Mouse (Mus musculus): ENCODE results near the gene Shc1.

The Shc1 gene

DNA sequence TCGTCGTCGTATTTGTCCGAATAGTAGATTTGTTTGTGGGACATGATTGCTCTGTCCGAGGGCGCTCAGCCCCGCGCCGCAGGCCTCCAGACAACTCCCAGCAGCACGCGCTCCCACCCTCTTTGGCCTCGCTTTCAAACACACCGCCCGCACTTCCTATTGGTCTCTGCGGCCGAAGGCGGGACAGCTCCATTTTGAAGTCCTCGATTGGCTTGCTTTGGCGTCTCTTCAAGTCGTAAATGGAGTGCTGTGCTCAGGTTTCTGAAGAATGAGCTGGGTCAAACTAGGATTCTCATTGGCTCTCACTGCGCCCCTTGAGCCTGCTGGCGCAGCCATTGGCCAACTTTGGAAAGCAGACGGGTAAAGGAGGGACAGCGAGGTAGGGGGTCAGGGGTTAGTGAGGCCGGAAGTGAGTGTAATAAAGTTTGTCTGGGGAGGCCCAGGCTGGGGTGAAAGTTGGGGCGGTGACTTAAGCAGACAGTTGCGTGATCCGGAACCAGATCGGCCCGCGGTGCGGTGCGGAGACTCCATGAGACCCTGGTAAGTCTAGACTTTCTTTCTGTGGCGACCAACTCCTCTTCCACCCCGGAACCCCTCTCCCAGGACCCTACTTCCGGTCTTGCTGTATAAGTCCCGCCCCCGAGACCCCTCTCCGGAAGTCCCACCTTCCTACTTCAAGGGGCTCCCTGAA is at the start of gene Shc1, which contains the start of gene Cks1b:
Shc1 (plus strand) TSS at position 274 of the 691 bp plus-strand sequence.
Cks1b (minus strand) TSS at position 214 of the 691 bp plus-strand sequence.
- in situ Hi-C loops (cut with MseI, MboI), result no loop called here

DNA sequence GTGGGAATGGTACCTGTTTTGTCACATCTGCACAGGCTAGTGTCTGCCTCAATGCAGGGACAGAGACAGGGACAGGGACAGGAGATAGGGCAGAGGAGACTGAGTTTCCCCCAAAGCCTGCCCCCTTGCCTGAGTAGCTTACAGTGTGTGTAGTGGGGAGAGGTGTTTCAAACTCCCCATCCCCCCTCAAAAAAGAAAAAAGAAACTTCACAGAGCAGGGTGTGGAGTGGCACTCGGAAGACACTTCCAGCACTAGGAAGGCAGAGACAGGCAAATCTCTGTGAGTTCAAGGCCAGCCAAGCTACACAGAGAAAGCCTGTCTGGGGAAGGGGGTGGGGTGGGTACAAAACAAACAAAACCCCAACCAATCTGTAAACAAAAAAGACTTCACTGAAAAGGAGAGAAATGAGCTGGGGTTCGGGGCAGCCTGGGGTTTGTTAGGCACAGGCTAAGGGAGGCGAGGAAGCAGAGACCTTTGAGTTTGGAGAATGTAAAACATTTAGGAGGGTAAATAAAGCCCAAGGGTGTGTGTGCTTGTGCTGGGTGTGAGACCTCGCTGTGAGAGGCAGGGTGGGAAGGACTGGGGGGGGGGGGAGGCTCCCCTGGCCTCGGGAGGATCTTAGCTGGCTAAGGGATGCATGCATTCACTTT is 44.5 kb upstream of the Shc1 start:
- in situ Hi-C loops (cut with MseI, MboI), result no loop called here

DNA sequence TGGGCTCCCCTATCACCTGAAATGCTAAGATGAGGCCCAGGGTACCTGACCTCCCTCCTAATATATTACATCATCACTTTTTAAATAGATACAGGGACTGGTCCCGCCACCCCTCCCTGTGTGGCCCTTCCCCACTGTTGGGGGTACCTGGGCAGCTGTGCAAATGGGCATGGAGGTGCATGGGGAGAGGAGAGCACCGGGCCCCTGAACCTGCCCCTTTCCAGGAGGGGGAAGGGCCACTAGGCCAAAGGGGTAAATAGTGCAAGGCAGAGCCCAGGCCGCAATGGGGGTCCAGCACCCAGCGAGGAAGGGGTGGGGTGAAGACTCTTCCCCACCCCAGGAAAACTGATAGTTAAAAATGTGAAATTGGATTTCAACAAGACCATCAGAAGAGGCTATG is 40.4 kb upstream of the Shc1 start:
- in situ Hi-C loops (cut with MseI, MboI), result no loop called here

DNA sequence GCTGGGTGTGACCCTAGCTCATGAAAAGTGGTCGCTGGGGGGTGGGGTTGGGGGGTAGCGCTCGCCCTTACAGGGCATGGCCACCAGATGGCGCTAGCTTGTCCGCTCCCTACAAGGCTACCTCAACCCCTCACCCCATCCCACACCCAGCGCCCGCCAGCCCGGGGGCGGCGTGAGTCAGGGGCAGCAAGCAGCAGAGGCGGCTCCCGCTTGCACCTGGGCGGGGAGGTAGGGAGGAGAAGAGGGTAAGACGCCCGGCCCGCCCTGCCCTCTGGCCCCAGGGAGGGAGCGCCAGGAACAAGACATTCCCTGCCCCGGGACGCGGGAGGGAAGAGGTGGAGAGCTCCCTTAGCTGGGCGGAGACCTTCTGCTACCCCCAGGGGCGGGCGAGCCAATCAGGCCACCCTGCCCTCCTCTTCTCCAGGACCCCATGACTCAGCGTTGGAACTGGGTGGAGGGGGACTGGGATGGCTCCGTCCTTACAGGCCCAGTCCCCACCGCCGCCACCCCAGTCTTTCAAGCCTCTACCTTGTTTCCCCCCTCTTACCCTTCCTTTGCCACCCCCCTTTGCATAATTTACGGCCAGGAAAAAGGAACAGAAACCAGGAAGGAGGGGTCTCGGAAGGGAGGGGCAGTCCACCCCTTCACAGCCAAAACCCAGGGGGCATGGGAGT is 39.7 kb upstream of the Shc1 start:
- in situ Hi-C loops (cut with MseI, MboI), result no loop called here

GRCm38 (mm10) chr3:89379388-89380131 is 38.7 kb upstream of the Shc1 start:
- in situ Hi-C loops (cut with MseI, MboI), result no loop called here

GRCm38 (mm10) chr3:89380291-89380690 is 38.0 kb upstream of the Shc1 start:
- in situ Hi-C loops (cut with MseI, MboI), result no loop called here

DNA sequence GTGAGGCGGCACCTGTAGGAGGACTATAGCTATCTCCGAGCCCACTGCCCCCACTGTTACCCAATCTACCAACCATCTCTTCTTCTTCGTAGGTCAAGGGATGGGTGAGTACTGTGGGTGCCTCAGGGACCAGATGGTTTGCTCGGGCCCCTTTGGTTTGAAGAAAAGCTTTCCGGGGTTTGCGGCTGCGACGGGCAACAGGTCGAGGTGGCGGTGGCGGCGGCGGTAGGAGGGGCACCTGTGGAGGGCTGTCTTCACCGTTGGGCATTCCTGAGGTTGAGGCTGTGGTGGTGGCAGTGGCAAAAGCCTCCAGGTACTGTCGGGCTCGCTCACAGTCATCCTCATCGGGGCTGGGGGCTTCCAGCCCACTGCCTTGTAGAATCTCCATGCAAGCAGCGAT is 37.5 kb upstream of the Shc1 start:
- in situ Hi-C loops (cut with MseI, MboI), result no loop called here

DNA sequence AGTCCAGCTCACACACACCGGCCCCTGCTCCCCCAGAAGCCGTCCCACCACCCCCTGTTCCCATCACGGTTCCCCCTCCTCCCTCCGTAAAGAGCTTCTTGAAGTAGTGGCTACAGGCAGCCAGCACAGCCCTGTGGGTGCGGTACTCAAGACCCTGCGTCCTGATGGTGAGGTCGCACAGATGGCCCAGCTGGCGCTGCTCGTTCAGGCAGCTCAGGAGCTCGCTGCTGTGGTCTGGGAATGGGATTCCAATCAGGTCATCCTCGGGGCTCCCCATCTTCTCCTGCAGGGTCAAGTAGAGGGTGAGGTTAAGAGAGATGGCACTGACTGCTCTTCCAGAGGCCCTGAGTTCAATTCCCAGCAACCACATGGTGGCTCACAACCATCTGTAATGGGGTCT is 37.0 kb upstream of the Shc1 start:
- in situ Hi-C loops (cut with MseI, MboI), result no loop called here

- in situ Hi-C loops (cut with MseI, MboI), result no loop called here
Observed at GRCm38 (mm10) chr3:89382033-89382882, 36.0 kb upstream of the Shc1 start.

DNA sequence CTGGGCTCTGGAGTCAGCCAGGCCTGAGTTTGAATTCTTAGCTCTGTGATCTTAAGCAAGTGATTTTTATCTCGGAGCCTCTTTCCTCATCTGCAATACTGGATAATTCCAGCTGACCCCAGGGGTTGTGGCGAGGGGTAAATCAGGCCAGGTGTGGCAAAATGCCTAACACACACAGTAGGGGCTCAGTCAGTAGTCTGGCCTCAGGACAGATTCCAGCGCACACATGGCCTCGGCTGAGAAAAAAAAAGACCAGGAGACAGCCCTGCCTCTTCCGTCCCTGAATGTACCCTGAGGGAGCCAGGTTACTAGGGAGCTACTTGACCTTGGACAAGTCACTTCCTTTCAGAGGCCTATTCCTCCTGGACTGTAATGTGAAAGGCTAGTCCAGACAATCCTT is 35.3 kb upstream of the Shc1 start:
- in situ Hi-C loops (cut with MseI, MboI), result no loop called here

DNA sequence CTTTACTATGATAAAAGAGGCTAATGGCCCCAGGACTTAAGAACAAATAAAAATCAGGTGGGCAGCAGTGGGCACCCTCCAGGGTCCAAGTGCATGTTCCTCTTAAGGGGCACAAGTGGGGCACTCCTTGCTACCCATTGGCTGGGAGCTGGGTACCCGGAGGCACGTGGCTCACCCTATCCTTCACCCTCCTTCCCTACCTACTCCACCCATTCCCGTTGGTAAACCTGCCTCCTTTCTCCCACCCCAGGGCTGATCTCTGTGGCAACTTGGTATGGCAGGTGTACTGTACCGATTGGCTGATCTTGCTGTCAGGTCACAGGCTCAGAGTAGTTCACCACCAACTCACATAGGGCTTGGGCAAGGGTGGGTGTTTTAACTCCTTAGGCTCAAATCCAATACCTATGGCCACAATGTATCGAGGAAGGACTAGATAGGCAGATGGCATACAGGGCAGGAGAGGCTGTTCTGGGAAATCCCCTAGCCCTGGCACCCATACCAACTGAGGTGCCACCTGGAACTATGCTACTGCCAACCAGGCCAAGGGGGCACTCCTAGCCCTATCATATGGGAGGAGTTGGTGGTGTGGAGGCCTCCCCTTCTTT is 34.5 kb upstream of the Shc1 start:
- in situ Hi-C loops (cut with MseI, MboI), result no loop called here

DNA sequence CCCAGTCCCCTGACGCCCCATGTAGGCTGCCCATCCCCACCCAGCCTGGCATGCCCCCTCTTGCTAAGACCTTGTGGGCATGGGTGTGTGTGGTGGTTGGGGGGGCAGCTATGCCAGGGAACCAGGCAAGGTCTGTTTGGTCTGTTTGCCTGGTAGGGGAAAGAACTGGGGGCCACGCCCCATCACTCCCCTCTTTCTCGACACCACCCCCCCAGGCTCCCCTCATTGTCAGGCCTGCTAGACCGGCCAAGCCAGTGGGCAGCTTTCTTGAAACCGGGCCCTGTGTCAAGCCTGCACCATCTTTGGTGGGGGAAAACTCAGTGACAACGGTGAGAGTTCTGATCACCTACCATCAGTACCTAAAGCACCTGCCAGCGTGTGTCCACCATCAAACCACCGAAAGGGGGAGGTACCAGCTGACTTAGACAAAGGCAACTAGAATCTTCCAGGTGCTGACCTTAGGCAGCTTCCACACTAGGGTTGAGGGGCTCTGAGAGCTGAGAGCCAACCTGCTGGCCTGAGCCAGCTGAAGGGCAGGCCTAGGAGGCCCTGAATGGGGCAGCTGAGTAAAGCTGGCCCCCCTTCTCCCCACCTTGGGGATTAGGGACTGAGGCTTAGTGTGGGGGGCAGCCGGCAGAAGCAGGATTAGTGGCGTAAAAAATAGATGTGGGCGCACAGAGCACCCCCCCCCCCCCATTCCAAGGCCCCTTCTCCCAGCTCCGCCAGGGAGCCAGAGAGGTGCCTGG is 33.7 kb upstream of the Shc1 start:
- in situ Hi-C loops (cut with MseI, MboI), result no loop called here

- in situ Hi-C loops (cut with MseI, MboI), result no loop called here
Observed at GRCm38 (mm10) chr3:89385451-89385850, 32.8 kb upstream of the Shc1 start.

DNA sequence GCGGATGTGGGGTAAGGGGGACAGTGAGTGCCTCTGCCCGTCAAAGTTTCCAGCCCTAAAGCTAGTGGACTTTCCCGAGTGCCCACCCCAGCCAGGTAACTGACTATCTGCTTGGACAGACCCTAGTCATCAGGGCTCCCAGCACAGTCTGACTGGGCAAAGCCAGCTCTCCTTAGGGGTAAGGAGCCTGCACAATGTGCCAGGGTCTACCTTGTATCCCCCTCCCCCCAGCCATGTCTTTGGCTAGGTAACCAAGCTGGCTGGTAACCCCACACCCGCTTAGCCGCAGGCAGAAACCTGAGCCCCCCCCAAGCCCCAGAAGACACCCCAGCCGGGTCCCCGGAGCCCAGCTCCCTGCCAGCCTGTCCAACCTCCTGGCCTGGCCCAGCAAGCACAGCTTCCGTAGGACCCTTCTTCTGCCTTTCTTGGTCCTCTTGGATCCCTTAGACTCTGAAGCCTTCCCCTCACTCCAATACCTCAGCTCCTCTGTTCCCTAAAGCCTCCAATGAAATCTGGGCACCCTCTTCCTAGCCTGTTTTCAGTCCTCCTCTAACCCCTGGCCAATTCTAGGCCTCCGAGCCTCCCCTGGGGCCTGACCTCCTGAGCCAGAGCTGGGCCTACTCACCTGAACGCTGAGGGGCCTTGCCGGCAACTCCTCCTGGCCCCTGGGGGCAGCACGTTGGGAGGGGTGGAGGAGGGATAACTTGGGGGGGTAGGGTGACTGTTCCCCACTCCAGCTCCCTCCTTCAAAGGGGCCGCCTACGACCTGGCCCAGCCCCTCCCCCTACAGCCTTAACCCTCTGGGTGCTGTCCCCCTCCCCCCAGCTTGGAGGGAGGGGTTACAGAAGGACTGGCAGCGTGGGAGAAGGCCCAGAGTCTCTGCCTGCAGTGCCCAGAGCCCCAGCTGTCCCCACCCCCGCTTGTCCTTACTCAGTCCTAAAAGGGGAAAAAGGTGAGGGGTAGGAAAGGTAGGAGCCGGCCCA is 31.5 kb upstream of the Shc1 start:
- in situ Hi-C loops (cut with MseI, MboI), result no loop called here

DNA sequence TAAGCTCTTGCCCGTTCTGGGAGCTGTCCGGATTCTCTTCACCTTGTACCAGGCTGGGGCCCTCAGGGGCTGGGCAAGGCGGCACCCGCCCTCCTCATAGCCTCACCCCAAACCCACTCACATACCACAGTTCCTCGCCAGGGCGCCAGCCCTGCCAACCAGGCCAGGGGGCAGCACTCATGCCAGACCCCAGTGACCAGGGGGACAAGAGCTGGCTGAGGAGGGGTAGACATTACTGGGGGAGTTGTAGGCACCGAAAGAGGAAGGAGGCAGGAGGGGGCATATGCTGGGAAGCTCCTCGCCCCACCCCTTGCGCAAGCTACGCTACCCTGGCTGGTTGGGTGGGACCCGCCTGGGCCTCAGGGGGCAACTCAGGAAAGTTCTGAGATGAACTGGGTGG is 30.6 kb upstream of the Shc1 start:
- in situ Hi-C loops (cut with MseI, MboI), result no loop called here

- in situ Hi-C loops (cut with MseI, MboI), result no loop called here
Observed at GRCm38 (mm10) chr3:89388134-89388881, 29.9 kb upstream of the Shc1 start.

DNA sequence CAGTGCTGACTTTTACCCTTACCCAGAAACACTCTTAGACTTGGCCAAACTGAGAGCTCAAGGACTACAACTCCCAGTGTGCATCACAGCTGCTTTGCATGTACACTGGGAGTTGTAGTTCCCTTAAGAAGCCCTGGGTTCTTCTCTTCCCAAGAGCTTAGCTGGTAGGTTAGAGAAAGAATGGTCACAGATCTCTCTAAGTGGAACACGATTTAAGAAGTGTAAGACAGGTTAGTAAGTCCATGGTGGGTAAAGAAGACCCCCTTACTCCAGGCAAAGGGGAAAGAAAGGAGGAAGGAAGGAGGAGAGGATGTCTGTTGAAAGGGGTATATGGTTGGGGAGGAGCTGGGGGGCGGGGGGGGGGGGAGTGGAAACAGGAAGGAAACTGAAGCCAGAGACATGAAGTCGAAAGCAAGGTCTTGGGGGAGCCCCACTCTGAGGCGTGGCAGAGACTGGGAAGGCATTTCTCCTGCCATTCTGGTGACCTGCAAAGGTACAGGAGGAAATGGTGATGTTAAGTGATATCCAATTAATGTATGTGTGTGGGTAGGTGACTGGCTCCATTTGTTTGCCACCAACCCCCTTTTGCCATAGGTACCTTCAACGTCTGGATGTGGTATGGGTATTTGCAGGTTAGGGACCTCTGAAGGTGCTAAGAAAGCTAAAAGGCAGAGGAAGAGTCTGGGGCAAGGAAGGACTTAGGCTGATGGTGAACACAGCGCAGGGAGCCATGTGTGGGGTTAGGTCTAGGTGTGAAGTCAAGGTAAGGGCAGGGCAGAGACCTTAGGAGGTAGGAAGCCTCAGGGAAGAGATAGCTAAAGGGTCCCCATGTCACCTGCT is 29.1 kb upstream of the Shc1 start:
- in situ Hi-C loops (cut with MseI, MboI), result no loop called here

Measured in mouse trophoblast stem cell (cell line).